Mouse (Mus musculus) megakaryocyte, embryonic 14.5 days (primary cell): ENCODE measurements around the gene Tmem38b. TPM values are rescaled to one million over a fixed set of nuclear protein-coding genes. Genes with fewer than 3 reads are reported as not detected.

Experiments
- H3K27me3 ChIP-seq: replicated peaks from 2 replicates; pipeline ENCODE3; 2012; ENCODE audit warnings: inconsistent platforms
- H3K36me3 ChIP-seq: replicated peaks from 2 replicates; pipeline ENCODE3; 2012; ENCODE audit warnings: low read length, inconsistent platforms, mixed read lengths
- H3K4me1 ChIP-seq: 2 replicates; pipeline ENCODE4 v1.6.1; 2012; ENCODE audit warnings: inconsistent platforms
- H3K4me3 ChIP-seq: replicated peaks from 2 replicates; pipeline ENCODE3; 2012; ENCODE audit warnings: moderate library complexity, mild to moderate bottlenecking, inconsistent platforms
- H3K9me3 ChIP-seq: 2 replicates; pipeline ENCODE4 v1.6.1; 2012; ENCODE audit warnings: inconsistent platforms
- FLI1 ChIP-seq: IDR thresholded peaks from 2 replicates; pipeline ENCODE4 v1.6.1; 2012; ENCODE audit warnings: low read length, inconsistent platforms, mixed read lengths
- GATA1 ChIP-seq: IDR thresholded peaks from 3 replicates; pipeline ENCODE4 v1.6.1; 2012; ENCODE audit warnings: mixed read lengths, low read length, inconsistent platforms, borderline replicate concordance
- polyA plus RNA-seq: library from polyadenylated mRNA; stranded (reverse); fragments of >175 nt; gene quantifications from 2 replicates; pipeline ENCODE4 v1.2.3, GENCODE M21; 2012; ENCODE audit warnings: low replicate concordance; ENCODE audit not compliant: insufficient read depth

Tmem38b gene
- polyA plus RNA-seq, 1 experiment, result 7.2 TPM

DNA sequence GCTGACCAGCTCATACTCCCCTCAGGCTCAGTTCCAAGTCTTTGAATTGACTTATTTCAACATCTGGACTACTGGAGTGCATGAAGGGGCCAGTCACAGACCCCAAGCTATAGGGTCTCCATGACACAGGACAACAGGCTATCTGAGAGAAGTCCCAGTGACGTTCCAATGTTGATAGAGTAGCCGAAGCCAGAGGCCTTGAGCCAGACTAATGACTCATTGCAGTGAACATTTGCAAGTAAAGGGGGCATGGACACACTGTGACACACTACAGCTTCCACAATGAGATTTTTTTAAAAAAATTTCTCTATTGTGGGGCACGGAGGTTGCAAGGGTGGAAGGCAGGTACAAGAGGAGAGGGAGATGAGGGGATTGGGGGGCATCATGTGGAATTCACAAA is 81.2 kb downstream of the Tmem38b start:
- Histone ChIP-seq H3K4me1 (no peaks in the 10 kb centered on the region), H3K9me3 (peaks cover 8% of the 10 kb centered on the region; the same call in 1 of the 2 replicates), H3K36me3 (no peaks in the 10 kb centered on the region), H3K27me3 (peaks cover 13% of the 10 kb centered on the region), H3K4me3 (no peak overlapping the region)
- no peak for TF ChIP-seq FLI1
- TF ChIP-seq GATA1, result no peak

Other genes with a start within 250 kb of the Tmem38b start
- gene Fsd1l, start 194.6 kb upstream of the Tmem38b start, polyA plus RNA-seq, result not detected in 2 replicates
- 0.04 and 1.1 TPM in 2 replicates for gene Fktn, start 112.0 kb upstream of the Tmem38b start, polyA plus RNA-seq
- not detected in 2 replicates for gene Tal2, start 46.3 kb upstream of the Tmem38b start, polyA plus RNA-seq